Mouse (Mus musculus) telencephalon, adult 2 months (tissue): ENCODE data around the gene Shisa4.
A peak's percentile ranks its signal among the peaks of the same experiment; 100 is the strongest.
"Not testable (repeated sequence)": the region's sequence is repeated elsewhere in the genome, so short reads cannot be mapped to it uniquely, and the experiment has no call there.

ENCODE experiments used
- DNase-seq: peaks from one replicate; pipeline ENCODE4 v3.0.0-alpha.2; 2011; ENCODE audit warnings: low read depth, low spot score

The Shisa4 gene

DNA sequence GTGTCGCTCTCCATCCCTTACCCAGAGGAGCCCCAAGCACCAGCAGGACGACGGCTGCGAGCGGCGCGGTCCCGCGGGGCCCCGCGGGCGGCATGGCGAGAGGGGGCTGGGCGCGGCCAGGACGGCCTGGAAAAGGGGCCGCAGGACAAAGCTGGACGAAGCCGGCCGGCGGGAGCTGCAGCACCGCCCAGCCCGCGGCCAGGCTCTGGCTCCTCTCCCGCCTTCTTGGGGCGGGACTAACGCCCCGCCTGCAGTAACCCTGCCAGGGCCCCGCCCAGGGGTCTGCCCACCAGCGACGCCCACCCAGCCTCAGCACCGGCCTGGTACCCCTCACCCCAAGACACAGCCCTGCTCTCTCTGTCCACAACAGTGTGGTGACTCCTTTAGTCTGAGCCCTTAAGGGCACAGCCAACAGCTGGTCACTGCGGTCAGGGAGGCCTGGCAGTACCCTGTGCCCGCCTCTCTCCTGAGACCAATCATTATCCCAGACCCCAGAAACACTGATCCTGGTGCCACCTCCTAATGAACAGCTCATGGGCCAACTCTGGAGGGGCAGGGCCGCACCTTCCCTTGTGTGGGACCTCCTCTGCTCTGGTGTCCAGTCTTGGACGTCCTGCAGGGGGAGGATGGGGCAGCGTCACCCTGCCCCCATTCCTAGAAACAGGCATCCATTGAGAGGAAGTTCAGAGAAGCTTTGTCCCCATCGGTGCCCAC is at the start of gene Shisa4:
TSS of gene Shisa4 (minus strand) at position 370 of the 714 bp plus-strand sequence.
- no peak for DNase-seq

- DNase-seq = no peak
Observed at GRCm38 (mm10) chr1:135422772-135423171, 47.7 kb upstream of the Shisa4 start.

GRCm38 (mm10) chr1:135413996-135414395 is 39.0 kb upstream of the Shisa4 start:
- no peak for DNase-seq

DNA sequence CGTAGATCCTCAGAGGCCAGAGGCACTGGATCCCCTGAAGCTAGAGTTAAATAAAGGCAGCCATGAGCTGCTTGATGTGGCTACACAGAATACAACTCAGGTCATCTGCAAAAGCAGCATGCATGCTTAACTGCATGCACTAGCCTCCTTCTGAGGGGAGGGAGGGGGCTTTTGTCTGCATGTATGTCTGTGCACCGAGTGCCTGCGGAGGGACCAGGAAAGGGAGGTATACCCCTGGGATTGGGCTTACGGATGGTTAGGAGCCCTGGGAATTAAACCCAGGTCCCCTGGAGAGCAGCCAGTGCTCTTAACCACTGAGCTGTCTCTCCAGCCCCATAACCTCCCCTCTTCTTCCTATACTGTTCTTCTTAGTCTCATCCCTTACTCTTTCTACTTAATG is 37.1 kb upstream of the Shisa4 start:
- DNase-seq = no peak

DNA sequence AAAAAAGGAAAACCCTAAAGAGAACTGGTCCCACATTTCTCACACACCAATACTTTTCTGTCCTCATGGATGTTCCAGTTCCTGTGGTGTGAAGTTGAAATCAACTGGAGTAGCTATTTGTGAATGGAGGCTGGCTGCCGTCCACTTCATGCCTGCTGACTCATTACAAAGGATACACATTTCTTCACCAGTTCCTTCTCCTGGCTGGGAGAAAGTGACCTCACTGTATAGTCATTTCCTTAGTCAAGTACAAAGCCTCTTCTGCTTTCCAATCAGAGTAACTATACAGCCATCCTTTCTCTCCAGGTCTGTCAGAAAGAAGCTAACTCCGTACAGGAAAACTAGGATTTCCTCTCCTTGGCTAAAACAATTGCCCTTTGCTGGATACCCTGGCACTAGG is 35.9 kb upstream of the Shisa4 start:
- no peak for DNase-seq

DNA sequence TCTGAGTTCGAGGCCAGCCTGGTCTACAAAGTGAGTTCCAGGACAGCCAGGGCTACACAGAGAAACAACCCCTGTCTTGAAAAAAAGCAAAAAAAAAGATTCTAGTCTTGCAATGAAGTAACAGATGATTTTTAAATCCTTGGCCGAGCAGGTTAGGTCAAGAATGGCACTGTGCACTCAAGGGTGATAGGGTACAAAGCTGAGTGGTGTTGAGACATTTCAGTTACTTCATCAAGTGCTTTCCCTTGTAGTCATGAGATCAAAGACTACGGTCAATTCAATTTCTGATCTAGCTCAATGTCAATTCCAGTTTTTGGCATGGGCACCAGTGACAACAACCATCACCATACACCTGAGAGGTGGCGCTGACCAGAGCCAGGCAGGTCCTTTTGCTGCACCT is 33.9 kb upstream of the Shisa4 start:
- DNase-seq = no peak

GRCm38 (mm10) chr1:135405356-135405755 is 30.3 kb upstream of the Shisa4 start:
- DNase-seq = no peak

- no peak for DNase-seq
Observed at GRCm38 (mm10) chr1:135401452-135402110, 26.5 kb upstream of the Shisa4 start.

- DNase-seq = no peak
Observed at GRCm38 (mm10) chr1:135399466-135399865, 24.4 kb upstream of the Shisa4 start.

DNA sequence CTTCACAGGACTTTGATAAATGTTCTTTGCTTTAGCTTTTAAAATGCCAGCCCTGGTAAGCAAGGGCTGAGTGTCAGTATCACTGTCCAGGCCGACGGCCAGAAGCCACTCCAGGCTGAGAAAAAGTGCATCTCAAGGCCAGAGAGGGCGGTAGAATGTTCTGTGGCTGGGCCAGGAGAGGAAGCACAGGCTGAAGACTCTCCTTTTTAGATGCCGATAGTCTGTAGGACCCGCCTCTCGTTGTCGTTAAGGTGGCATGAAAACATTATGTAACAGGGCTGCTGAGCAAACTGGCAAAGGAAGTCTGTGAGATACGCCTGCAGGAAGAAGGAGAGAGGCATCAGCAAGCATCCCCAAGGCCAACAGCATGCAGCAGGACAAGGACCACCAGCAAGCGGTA is 10.1 kb upstream of the Shisa4 start:
- no peak for DNase-seq

DNA sequence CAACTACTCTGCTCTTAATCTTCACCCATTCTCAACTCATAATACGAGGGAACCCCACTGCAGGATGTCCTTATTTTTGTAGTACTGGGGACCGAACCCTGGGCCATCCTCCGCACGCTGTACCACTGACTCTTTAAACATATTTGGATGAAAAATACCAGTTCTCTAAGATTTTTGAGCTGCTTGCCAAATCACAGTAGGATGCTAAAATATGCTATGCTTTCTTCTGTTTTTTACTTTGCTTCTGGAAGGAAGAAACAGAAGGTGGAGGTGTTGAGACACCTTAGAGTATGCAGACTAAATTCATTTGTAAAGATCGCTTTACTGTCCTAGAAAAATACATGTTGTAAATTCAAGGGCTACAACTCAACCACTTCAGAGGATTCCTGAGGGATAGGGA is 9.1 kb upstream of the Shisa4 start:
- no peak for DNase-seq

DNA sequence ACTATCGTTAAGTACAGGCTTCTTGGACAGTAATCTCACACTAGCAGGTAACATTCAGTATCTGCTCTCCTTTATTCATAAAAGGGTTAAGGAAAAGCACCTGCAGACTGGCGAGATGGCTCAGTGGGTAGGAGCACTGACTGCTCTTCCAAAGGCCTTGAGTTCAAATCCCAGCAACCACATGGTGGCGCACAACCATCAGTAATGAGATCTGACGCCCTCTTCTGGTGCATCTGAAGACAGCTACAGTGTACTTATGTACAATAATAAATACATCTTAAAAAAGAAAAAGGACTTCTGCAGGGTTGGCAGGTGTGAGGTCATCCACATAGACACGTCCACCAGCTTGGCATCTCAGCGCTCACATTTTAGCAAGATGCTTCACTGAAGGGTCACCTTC is 6.5 kb upstream of the Shisa4 start:
- not testable (repeated sequence) for DNase-seq

GRCm38 (mm10) chr1:135380071-135380991 is 5.3 kb upstream of the Shisa4 start:
- peak; percentile 93 for DNase-seq

DNA sequence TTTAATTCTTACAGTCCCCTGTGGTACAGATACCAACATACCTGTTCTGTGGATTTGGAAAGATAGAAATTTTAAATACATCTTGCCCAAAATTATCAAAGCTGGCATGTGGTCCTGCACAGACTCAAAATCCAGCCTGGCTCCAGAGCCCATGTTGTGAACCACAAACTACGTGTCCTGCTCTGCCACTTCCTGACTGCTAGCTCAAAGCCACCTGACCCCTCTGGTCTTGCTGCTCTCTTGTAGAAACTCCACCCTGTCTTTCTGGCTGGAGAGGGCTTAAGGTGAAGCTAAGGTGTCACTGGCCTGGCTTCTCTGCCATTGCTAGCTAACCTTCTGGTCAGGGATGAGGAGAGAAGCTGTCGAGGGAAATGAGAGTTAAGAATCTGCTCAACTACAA is 4.0 kb upstream of the Shisa4 start:
- no peak for DNase-seq

- peak; percentile 87 for DNase-seq
Observed at GRCm38 (mm10) chr1:135378576-135378975, 3.5 kb upstream of the Shisa4 start.

DNA sequence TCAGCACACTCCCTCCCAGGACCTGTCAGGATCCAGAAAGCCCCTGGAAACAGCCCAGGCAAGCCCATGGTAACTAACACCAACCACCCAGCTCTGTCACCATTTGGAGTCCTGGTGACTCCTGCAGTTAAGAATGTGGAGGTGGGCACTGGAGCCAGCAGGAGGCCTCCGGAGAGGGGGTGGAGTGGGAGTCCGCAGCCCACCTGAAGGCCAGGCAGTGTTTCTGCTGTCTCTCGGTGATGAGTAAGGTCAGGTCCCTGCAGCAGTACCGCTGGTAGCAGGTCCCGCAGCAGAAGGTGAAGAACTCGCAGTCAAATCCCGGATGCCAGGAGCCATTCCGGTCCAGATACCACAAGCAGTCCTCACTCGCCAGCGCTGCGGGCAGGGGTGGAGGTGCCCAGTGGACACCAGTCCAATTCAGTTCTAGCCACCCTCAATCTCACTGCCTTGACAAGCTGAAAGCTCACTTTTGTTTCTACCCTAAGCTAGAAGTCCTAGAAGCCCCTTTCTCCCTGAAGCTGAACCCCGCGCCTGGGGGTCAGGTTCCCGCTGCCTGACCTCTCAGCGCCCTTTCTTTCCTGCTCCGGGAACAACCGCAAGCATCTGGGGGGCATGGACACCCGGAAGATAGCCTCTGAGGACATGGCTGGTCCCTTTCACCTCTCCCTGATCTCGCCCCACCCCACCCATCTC is 716 bp downstream of the Shisa4 start:
- no peak for DNase-seq

GRCm38 (mm10) chr1:135373171-135373677 is 1.8 kb downstream of the Shisa4 start:
- DNase-seq = no peak

GRCm38 (mm10) chr1:135369415-135369814 is 5.6 kb downstream of the Shisa4 start:
- DNase-seq = no peak

- no peak for DNase-seq
Observed at GRCm38 (mm10) chr1:135368982-135369381, 6.1 kb downstream of the Shisa4 start.

GRCm38 (mm10) chr1:135368245-135368644 is 6.8 kb downstream of the Shisa4 start:
- DNase-seq = peak; percentile 93

DNA sequence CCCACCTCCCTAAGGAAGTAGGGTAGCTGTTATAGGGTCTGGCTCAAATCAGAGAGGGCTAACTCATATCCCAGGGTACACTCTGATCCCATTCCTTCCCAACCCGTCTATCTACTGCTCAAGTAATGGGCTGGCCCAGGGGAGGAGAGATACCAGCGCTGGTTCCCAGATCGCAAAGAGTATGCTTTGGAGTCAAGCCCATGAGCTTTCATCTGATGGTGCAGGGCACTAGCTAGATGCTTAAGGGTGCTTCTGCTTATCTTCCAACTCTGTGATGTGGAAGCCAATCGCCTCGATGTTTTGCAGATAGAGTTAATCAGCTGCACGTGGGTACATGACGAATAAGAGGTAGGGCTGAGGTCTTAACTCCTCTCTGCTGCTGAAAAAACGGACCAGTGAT is 7.4 kb downstream of the Shisa4 start:
- DNase-seq = no peak
